Mouse (Mus musculus): Measurements from ENCODE around the gene Etl4.

- no peak for TF ChIP-seq CHD2 (IDR thresholded peaks at IDR 0.05; ENCODE audit: low read depth, low read length)
- TF ChIP-seq HCFC1 (IDR thresholded peaks at IDR 0.05; ENCODE audit: borderline replicate concordance, insufficient read depth, low read length) = no peak
- TF ChIP-seq MAFK (IDR thresholded peaks at IDR 0.05; ENCODE audit: insufficient read depth, low read depth, low read length) = no peak
These were observed 616.5 kb downstream of the Etl4 start for GRCm38 (mm10) chr2:20525879-20526593.

Measured in ES-E14 (cell line).